Mouse (Mus musculus): ENCODE results near the gene Agxt. TPM values are rescaled to one million over a fixed set of nuclear protein-coding genes. Genes with fewer than 3 reads are reported as not detected.
A peak's percentile ranks its signal among the peaks of the same experiment; 100 is the strongest.

Agxt gene
- polyA plus RNA-seq, 1 experiment from 2014 or later = not detected

DNA sequence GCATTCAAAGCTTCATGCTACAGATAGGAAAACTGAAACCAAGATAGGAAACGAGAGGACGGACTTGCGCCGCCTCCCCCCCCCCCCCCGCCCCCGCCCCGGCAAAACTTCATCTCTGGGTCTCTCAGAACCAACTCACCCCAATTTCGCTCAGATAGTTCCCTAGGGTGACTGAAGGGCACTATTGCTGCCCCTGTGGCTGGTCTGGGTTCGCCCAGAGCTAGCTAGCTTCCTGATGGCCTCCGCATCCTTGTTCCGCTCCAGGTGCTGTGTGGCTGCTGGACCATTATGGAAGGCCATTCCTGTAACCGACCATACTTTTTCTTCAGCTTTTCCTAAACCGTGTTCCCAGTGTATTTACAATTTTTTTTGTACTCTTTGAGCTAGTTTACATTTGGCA, 19.6 kb upstream of the Agxt start:
- DNase-seq (ENCODE audit: low spot score, missing footprints) (no peak), ATAC-seq (ENCODE audit: low FRiP score) (peak; percentile 85)
- no peaks in the 10 kb centered on the region for H3K27me3 ChIP-seq (ENCODE audit: control insufficient read depth, insufficient read depth, low read length)
- WGBS = 16% methylated on average over 11 of the region's 13 CpGs
- H3K4me3 ChIP-seq (ENCODE audit: low read depth, low read length) = peak overlapping the region; percentile 40
- no peaks in the 10 kb centered on the region for H3K9me3 ChIP-seq (ENCODE audit: control insufficient read depth, low read length)
- peaks cover 5% of the 10 kb centered on the region for H3K4me1 ChIP-seq (ENCODE audit: control insufficient read depth, insufficient read depth, low read length)
- no peaks in the 10 kb centered on the region for H3K36me3 ChIP-seq (ENCODE audit: control insufficient read depth, insufficient read depth, low read length)
- H3K27ac ChIP-seq (ENCODE audit: low read depth, low read length) = no peak overlapping the region
- H3K4me2 ChIP-seq = peak overlapping the region; percentile 65
- H3K9ac ChIP-seq (ENCODE audit: low read length) = peak overlapping the region; percentile 50

DNA sequence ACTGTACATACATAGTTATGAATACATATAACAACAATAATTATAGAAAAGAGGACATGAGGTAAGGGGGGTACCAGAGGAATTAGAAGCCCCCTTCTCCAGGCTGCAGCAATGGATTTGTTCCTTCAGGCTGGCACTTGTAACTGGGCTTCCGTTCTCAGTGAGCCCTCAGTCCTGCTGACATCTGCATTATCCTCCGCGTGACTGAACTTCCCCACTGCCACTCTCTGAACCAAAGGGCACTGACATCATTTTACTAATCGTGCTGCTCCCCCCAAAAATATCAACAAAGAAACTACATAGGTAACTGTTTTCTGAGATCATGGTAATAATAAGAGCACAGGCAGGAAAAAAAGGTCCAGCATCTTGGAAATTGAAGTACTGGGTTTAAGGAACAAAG, 16.2 kb upstream of the Agxt start:
- Histone ChIP-seq H3K4me3 (ENCODE audit: low read depth, low read length) (no peak overlapping the region), H3K9me3 (ENCODE audit: control insufficient read depth, low read length) (no peaks in the 10 kb centered on the region), H3K4me1 (ENCODE audit: control insufficient read depth, insufficient read depth, low read length) (peaks cover 5% of the 10 kb centered on the region), H3K4me2 (no peak overlapping the region), H3K27me3 (ENCODE audit: control insufficient read depth, insufficient read depth, low read length) (no peaks in the 10 kb centered on the region), H3K27ac (ENCODE audit: low read depth, low read length) (no peak overlapping the region), H3K36me3 (ENCODE audit: control insufficient read depth, insufficient read depth, low read length) (no peaks in the 10 kb centered on the region), H3K9ac (ENCODE audit: low read length) (no peak overlapping the region)
- ATAC-seq (ENCODE audit: low FRiP score) = no peak
- DNase-seq (ENCODE audit: low spot score, missing footprints) = peak; percentile 23
- 39% methylated on average over 4 of the region's 4 CpGs for WGBS

DNA sequence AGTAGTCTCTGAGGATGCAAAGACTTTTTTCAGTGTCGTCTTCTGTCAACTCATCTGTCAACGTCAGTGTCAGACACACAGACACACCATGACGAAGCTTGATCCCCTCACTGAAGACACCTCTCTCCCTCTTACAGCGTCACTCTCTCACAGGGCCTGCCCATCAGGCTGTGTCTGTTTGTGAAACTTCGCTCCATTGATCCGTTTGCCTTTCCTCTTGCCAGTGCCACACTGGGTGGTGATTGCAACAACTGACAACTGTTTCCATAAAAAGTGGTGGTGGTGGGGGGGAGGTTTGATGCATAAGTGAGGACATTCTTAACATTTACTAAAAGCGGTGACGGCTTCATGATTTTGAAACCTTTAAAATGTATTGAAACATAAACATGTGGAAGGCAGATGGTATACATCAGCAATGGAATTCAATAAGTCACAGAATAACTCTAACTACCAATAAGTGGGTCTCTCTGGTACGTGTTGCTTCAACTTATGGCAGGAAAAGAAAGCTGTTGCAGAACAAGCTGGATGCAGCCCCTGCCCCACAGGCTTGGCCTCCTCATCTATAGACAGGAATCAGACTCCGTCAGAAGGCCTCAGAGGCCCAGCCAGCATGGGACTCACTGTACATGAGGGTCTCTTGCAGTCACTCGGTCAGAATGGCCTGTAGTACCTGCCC, 11.7 kb upstream of the Agxt start:
- H3K4me2 ChIP-seq = no peak overlapping the region
- H3K36me3 ChIP-seq (ENCODE audit: control insufficient read depth, insufficient read depth, low read length) = no peaks in the 10 kb centered on the region
- DNase-seq (ENCODE audit: low spot score, missing footprints) (peak; percentile 44), ATAC-seq (ENCODE audit: low FRiP score) (no peak)
- H3K27me3 ChIP-seq (ENCODE audit: control insufficient read depth, insufficient read depth, low read length) = no peaks in the 10 kb centered on the region
- H3K9ac ChIP-seq (ENCODE audit: low read length) = no peak overlapping the region
- no peaks in the 10 kb centered on the region for H3K9me3 ChIP-seq (ENCODE audit: control insufficient read depth, low read length)
- H3K4me3 ChIP-seq (ENCODE audit: low read depth, low read length) = no peak overlapping the region
- H3K4me1 ChIP-seq (ENCODE audit: control insufficient read depth, insufficient read depth, low read length) = no peaks in the 10 kb centered on the region
- no peak overlapping the region for H3K27ac ChIP-seq (ENCODE audit: low read depth, low read length)
- 85% methylated on average over 11 of the region's 11 CpGs for WGBS

DNA sequence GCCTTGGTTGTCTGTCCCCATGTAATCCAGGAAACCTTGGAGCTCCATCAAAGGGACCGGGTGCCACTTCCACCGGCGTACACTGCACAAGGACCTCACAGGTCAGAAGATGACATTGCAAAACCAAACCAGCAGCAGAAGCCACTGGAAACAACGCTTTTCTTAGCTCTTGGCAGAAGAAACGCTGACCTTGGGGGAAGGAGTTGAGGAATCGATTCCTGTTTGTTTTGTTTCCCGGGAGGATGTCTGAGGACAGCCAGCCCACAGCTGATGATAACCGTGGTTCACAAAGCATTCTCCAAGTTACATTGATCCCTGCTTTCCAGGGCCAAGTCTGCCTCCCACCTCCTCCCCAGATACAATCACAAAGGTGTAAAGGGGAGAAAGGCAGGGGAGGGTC, 11.0 kb upstream of the Agxt start:
- WGBS = 68% methylated on average over 8 of the region's 8 CpGs
- H3K4me2 ChIP-seq = no peak overlapping the region
- no peaks in the 10 kb centered on the region for H3K4me1 ChIP-seq (ENCODE audit: control insufficient read depth, insufficient read depth, low read length)
- H3K9me3 ChIP-seq (ENCODE audit: control insufficient read depth, low read length) = no peaks in the 10 kb centered on the region
- no peaks in the 10 kb centered on the region for H3K27me3 ChIP-seq (ENCODE audit: control insufficient read depth, insufficient read depth, low read length)
- H3K9ac ChIP-seq (ENCODE audit: low read length) = no peak overlapping the region
- no peak overlapping the region for H3K27ac ChIP-seq (ENCODE audit: low read depth, low read length)
- no peak overlapping the region for H3K4me3 ChIP-seq (ENCODE audit: low read depth, low read length)
- ATAC-seq (ENCODE audit: low FRiP score) = no peak
- H3K36me3 ChIP-seq (ENCODE audit: control insufficient read depth, insufficient read depth, low read length) = no peaks in the 10 kb centered on the region
- peak; percentile 62 for DNase-seq (ENCODE audit: low spot score, missing footprints)

DNA sequence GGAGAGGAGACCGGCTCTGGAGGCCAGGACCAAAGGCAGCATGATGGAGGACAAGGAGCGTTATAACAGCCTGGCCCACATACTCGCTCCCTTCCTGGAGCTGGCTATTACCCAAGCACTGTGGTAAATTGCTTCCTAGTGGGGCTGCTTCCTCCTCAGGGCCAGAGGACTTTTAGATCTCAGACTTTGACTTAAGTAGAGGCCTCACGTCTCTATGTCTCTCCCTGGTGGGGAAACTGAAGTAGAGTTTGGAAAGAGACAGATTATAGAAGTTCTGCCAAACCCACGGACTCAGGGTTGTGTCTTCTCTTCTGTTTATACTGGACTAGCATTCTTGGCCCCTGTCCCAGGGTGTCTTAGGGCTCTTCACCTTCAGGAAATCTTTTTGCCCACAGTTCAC, 9.8 kb upstream of the Agxt start:
- no peak overlapping the region for H3K27ac ChIP-seq (ENCODE audit: low read depth, low read length)
- 73% methylated on average over 5 of the region's 5 CpGs for WGBS
- no peaks in the 10 kb centered on the region for H3K9me3 ChIP-seq (ENCODE audit: control insufficient read depth, low read length)
- no peak overlapping the region for H3K4me2 ChIP-seq
- no peak overlapping the region for H3K9ac ChIP-seq (ENCODE audit: low read length)
- no peaks in the 10 kb centered on the region for H3K27me3 ChIP-seq (ENCODE audit: control insufficient read depth, insufficient read depth, low read length)
- no peak overlapping the region for H3K4me3 ChIP-seq (ENCODE audit: low read depth, low read length)
- ATAC-seq (ENCODE audit: low FRiP score) (no peak), DNase-seq (ENCODE audit: low spot score, missing footprints) (peak; percentile 44)
- H3K36me3 ChIP-seq (ENCODE audit: control insufficient read depth, insufficient read depth, low read length) = no peaks in the 10 kb centered on the region
- no peaks in the 10 kb centered on the region for H3K4me1 ChIP-seq (ENCODE audit: control insufficient read depth, insufficient read depth, low read length)

DNA sequence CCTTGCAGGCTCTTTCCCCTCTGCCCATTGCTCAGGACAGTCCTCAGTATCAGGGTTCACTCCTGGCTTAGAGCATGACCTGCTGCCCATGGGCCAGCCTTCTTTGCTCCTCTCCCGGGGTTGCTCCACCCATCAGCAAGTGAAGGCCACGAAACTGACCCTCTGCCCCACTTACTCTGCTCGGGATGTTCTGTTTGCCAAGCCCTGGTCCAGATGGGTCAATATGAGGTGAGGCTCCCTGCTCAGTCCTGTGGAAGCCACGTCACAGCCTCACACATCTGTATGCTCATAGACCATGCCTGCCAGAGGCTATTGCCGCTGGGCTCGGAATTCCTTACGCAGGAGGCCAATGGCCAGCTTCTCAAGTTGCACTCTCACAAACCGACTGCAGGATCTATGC, 6.8 kb upstream of the Agxt start:
- no peak for ATAC-seq (ENCODE audit: low FRiP score)
- H3K4me2 ChIP-seq = no peak overlapping the region

DNA sequence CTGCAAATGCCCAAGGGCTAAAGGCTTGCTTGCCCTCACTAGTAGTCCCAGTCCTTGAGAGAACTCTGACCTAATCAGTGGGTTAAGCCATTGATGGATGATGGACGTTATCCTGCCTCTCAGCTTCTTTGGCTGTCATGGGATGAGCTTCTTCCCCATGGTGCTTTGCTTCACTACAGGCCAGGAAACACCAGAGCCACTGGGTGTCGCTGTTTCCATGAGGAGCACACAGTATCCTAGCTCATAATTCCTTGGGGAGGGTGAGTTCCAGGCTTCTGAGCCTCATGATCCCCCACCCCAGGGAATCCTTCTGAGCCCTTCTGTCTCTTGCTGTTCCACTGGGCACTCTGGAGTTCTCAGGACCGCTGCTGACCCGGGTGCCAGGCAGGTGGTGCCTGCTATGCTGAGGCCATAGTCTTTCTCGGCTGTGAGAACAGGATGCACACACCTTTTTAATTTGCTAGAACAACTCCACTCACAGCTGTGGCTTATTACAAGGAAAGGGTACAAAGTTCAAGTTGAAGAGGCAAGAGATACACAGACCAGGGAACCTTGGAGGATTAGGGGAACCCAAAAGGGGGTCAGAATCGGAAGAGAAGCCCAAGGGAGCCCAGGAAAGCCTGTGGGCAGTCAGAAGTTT, 6.2 kb upstream of the Agxt start:
- no peaks in the 10 kb centered on the region for H3K27me3 ChIP-seq (ENCODE audit: control insufficient read depth, insufficient read depth, low read length)
- H3K36me3 ChIP-seq (ENCODE audit: control insufficient read depth, insufficient read depth, low read length) = no peaks in the 10 kb centered on the region
- no peaks in the 10 kb centered on the region for H3K9me3 ChIP-seq (ENCODE audit: control insufficient read depth, low read length)
- no peak overlapping the region for H3K9ac ChIP-seq (ENCODE audit: low read length)
- H3K4me2 ChIP-seq = no peak overlapping the region
- no peak overlapping the region for H3K27ac ChIP-seq (ENCODE audit: low read depth, low read length)
- no peak overlapping the region for H3K4me3 ChIP-seq (ENCODE audit: low read depth, low read length)
- ATAC-seq (ENCODE audit: low FRiP score) (0 out of 2 replicates have a peak, but pooled peaks have one; percentile 33), DNase-seq (ENCODE audit: low spot score, missing footprints) (peak; percentile 92)
- H3K4me1 ChIP-seq (ENCODE audit: control insufficient read depth, insufficient read depth, low read length) = no peaks in the 10 kb centered on the region
- 22% methylated on average over 6 of the region's 6 CpGs for WGBS

More for the DNA sequence above, 6.8 kb upstream of the Agxt start:
- H3K36me3 ChIP-seq (ENCODE audit: control insufficient read depth, insufficient read depth, low read length) = no peaks in the 10 kb centered on the region
- H3K4me1 ChIP-seq (ENCODE audit: control insufficient read depth, insufficient read depth, low read length) = no peaks in the 10 kb centered on the region
- no peak for DNase-seq (ENCODE audit: low spot score, missing footprints)
- 79% methylated on average over 8 of the region's 8 CpGs for WGBS
- H3K27me3 ChIP-seq (ENCODE audit: control insufficient read depth, insufficient read depth, low read length) = no peaks in the 10 kb centered on the region
- no peak overlapping the region for H3K4me3 ChIP-seq (ENCODE audit: low read depth, low read length)
- no peak overlapping the region for H3K27ac ChIP-seq (ENCODE audit: low read depth, low read length)
- no peaks in the 10 kb centered on the region for H3K9me3 ChIP-seq (ENCODE audit: control insufficient read depth, low read length)
- H3K9ac ChIP-seq (ENCODE audit: low read length) = no peak overlapping the region

DNA sequence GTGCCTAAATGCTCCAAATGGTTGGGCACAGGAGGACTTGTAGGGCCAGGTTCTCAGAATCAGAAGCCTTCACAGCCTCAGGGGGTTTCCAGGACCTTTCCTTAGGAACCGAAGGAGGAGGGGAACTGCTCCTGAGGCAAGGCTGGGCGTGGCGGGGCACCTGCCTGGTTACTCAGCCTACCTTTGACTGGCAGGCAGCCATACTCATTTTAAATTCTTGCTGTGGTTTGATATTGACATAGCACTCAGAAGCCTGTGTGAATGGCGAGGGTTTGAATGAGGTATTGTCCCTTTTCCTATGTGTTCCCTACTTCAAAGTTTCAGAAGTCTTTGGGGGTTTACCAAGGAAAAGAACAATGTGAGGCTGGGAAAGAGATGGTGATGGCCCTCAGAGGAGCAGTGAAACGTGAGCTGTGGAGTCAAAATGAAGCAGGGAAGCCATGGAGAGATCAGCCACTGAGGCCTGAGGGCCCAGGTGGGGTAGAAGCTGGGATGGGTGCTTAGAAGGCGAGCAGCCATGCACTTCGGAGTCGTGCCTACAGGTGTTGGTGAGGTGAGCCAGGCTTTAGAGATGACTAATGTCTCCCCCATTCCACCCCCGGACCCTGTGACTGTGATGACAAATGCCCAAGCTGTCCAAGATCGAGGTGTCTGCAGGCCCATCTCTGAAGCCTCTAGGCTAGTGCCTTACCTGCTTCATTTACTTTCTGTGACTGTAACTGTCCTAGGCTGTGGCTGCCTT, 4.6 kb upstream of the Agxt start:
- ATAC-seq (ENCODE audit: low FRiP score) (no peak), DNase-seq (ENCODE audit: low spot score, missing footprints) (no peak)
- Histone ChIP-seq H3K4me3 (ENCODE audit: low read depth, low read length) (no peak overlapping the region), H3K9me3 (ENCODE audit: control insufficient read depth, low read length) (no peaks in the 10 kb centered on the region), H3K36me3 (ENCODE audit: control insufficient read depth, insufficient read depth, low read length) (no peaks in the 10 kb centered on the region), H3K27me3 (ENCODE audit: control insufficient read depth, insufficient read depth, low read length) (no peaks in the 10 kb centered on the region), H3K27ac (ENCODE audit: low read depth, low read length) (no peak overlapping the region), H3K4me1 (ENCODE audit: control insufficient read depth, insufficient read depth, low read length) (no peaks in the 10 kb centered on the region), H3K9ac (ENCODE audit: low read length) (no peak overlapping the region), H3K4me2 (no peak overlapping the region)
- 69% methylated on average over 10 of the region's 10 CpGs for WGBS

DNA sequence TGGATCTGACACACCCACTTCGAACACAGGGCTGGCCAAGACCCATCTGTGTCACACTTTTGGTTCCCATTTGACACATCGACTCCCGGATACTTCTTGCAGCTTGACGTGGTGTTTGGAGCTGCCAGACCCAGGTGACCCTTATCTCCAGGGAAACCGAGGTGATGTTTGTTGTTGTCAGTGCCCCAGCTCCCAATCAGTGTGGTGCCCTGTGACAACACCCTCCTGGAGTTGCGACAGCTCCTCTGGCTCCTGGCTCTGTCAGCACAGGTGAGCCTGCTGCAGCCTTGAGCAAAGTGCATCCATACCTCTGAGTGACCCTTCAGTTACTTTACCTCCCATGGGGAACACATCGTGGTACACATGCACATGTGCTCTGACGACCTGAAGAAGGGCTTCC, 2.4 kb upstream of the Agxt start:
- H3K27ac ChIP-seq (ENCODE audit: low read depth, low read length) = no peak overlapping the region
- DNase-seq (ENCODE audit: low spot score, missing footprints) (no peak), ATAC-seq (ENCODE audit: low FRiP score) (no peak)
- H3K4me2 ChIP-seq = no peak overlapping the region
- no peak overlapping the region for H3K4me3 ChIP-seq (ENCODE audit: low read depth, low read length)
- H3K4me1 ChIP-seq (ENCODE audit: control insufficient read depth, insufficient read depth, low read length) = no peaks in the 10 kb centered on the region
- 74% methylated on average over 8 of the region's 8 CpGs for WGBS
- no peak overlapping the region for H3K9ac ChIP-seq (ENCODE audit: low read length)
- no peaks in the 10 kb centered on the region for H3K9me3 ChIP-seq (ENCODE audit: control insufficient read depth, low read length)
- H3K36me3 ChIP-seq (ENCODE audit: control insufficient read depth, insufficient read depth, low read length) = no peaks in the 10 kb centered on the region
- H3K27me3 ChIP-seq (ENCODE audit: control insufficient read depth, insufficient read depth, low read length) = no peaks in the 10 kb centered on the region

All from midbrain, embryonic 11.5 days (tissue).